Mouse (Mus musculus): ENCODE results near the gene 1810010D01Rik.

DNA sequence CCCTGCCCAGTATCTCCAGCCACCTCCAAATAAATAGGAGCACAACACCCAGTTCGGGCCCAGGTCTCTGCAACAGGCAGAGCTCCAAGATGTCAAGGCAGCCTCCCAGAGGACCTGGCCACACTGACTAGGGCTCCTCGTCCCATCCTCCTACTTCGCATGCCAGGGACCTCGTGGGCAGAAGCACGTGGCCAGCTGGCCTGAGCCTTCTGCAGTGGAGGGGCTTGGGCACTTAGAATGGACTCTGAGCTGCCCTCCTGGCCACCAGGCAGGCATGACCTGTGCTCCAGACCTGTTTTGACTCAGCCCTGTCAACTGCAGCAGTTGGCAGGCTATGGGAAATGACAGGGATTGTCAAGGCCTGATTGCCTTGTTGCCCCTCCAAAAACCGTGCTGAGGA, 17.7 kb upstream of the 1810010D01Rik start:
- no peak for TF ChIP-seq CTCF (IDR thresholded peaks at IDR 0.05; ENCODE audit: control insufficient read depth, insufficient read depth, low read length)
- no peak for TF ChIP-seq POLR2A (IDR thresholded peaks at IDR 0.05; ENCODE audit: borderline replicate concordance, control insufficient read depth, low read depth, low read length)

Data from bone marrow, adult 2 months (tissue).